Mouse (Mus musculus) Patski (cell line): ENCODE results near the gene Raph1. TPM values are rescaled to one million over a fixed set of nuclear protein-coding genes. Genes with fewer than 3 reads are reported as not detected.

Experiments
- ATAC-seq: fragments of 100-300 bp; one replicate; pipeline ENCODE4 v1.8.0; 2021
- CTCF ChIA-PET: fragments of 350-600 bp; sonication (Branson Sonifier 250); formaldehyde crosslinking; loops from one replicate; lab custom pipeline; 2022; ENCODE audit warnings: inconsistent platforms; lab: Charles Lee
- POLR2A ChIA-PET: fragments of 350-600 bp; sonication (Branson Sonifier 250); formaldehyde crosslinking; loops from one replicate; lab custom pipeline; 2022; ENCODE audit warnings: antibody characterized with exemption, inconsistent platforms; lab: Charles Lee
- DNase-seq: peaks from one replicate; pipeline ENCODE4 v3.0.0-alpha.2; 2011; ENCODE audit warnings: low read depth, low spot score
- H3K27me3 ChIP-seq: fragments of 371-371 bp; one replicate; pipeline ENCODE4 v1.5.1; 2021
- CTCF ChIP-seq: fragments of 100-300 bp; IDR thresholded peaks from one replicate; pipeline ENCODE4 v1.5.1; 2021
- in situ Hi-C: fragments of 300-500 bp; cut with MboI; formaldehyde crosslinking; loops from 3 replicates; pipeline ENCODE4 v1.11.1; 2018; ENCODE audit warnings: low pct_unique_long_range_greater_than_20kb, mixed read lengths
- polyA plus RNA-seq: library from polyadenylated mRNA; unstranded; gene quantifications from one replicate; pipeline ENCODE4 v1.2.3, GENCODE M21; 2021

Gene Raph1
- polyA plus RNA-seq, 1 experiment from 2014 or later = 8.5 TPM

- POLR2A ChIA-PET = no interaction called here
- TF ChIP-seq CTCF = no peak
- in situ Hi-C loops = no loop called here
- DNase-seq (no peak), ATAC-seq (no peak)
- CTCF ChIA-PET = no interaction called here
- H3K27me3 ChIP-seq = peaks cover 10% of the 10 kb centered on the region
These were observed 29.7 kb upstream of the Raph1 start for GRCm38 (mm10) chr1:60596386-60597320.

- ChIA-PET CTCF (no interaction called here), POLR2A (no interaction called here)
- DNase-seq (no peak), ATAC-seq (no peak)
- no peak for TF ChIP-seq CTCF
- in situ Hi-C loops = no loop called here
- peaks cover 10% of the 10 kb centered on the region for H3K27me3 ChIP-seq
These were observed 26.2 kb upstream of the Raph1 start for GRCm38 (mm10) chr1:60593101-60593500.

- peaks cover 5% of the 10 kb centered on the region for H3K27me3 ChIP-seq
- ATAC-seq (no peak), DNase-seq (no peak)
- TF ChIP-seq CTCF = no peak
- ChIA-PET POLR2A (interaction anchor here (1.1 kb wide), 1 partner anchor 13 kb away, joined by 4 read pairs; no protein-coding TSS in a partner anchor), CTCF (interaction anchor here (1.4 kb wide), 1 partner anchor 12 kb away, joined by 5 read pairs; no protein-coding TSS in a partner anchor)
- in situ Hi-C loops = no loop called here
These were observed 22.2 kb upstream of the Raph1 start for GRCm38 (mm10) chr1:60588887-60589629.

- in situ Hi-C loops = no loop called here
- ATAC-seq (no peak), DNase-seq (no peak)
- POLR2A ChIA-PET = no interaction called here
- TF ChIP-seq CTCF = no peak
- CTCF ChIA-PET = interaction anchor here (1.4 kb wide), 1 partner anchor 9 kb away, joined by 3 read pairs; no protein-coding TSS in a partner anchor
- peaks cover 9% of the 10 kb centered on the region for H3K27me3 ChIP-seq
These were observed 14.1 kb upstream of the Raph1 start for GRCm38 (mm10) chr1:60580990-60581389.

GRCm38 (mm10) chr1:60579886-60580285 is 13.0 kb upstream of the Raph1 start:
- TF ChIP-seq CTCF = no peak
- in situ Hi-C loops = no loop called here
- peaks cover 9% of the 10 kb centered on the region for H3K27me3 ChIP-seq
- ATAC-seq (no peak), DNase-seq (no peak)
- ChIA-PET POLR2A (no interaction called here), CTCF (no interaction called here)

- ChIA-PET CTCF (no interaction called here), POLR2A (no interaction called here)
- in situ Hi-C loops = loop anchor here (25.0 kb wide), 1 partner anchor 290 kb away; no protein-coding TSS in a partner anchor
- H3K27me3 ChIP-seq = no peaks in the 10 kb centered on the region
- peak; percentile 31 for ATAC-seq
- TF ChIP-seq CTCF = no peak
- no peak for DNase-seq
These were observed 5.8 kb upstream of the Raph1 start for GRCm38 (mm10) chr1:60572699-60573098.

- CTCF ChIA-PET = interaction anchor here (1.2 kb wide), 1 partner anchor 35 kb away, joined by 3 read pairs; no protein-coding TSS in a partner anchor
- DNase-seq (no peak), ATAC-seq (no peak)
- no peaks in the 10 kb centered on the region for H3K27me3 ChIP-seq
- no peak for TF ChIP-seq CTCF
- POLR2A ChIA-PET = interaction anchor here (0.5 kb wide), 1 partner anchor 208 kb away, joined by 4 read pairs; no protein-coding TSS in a partner anchor
- in situ Hi-C loops = loop anchor here (25.0 kb wide), 1 partner anchor 293 kb away; no protein-coding TSS in a partner anchor
These were observed 2.8 kb upstream of the Raph1 start for GRCm38 (mm10) chr1:60569741-60570140.

GRCm38 (mm10) chr1:60569210-60569609 is 2.3 kb upstream of the Raph1 start:
- CTCF ChIA-PET = interaction anchor here (1.2 kb wide), 1 partner anchor 35 kb away, joined by 3 read pairs; no protein-coding TSS in a partner anchor
- in situ Hi-C loops = loop anchor here (25.0 kb wide), 1 partner anchor 293 kb away; no protein-coding TSS in a partner anchor
- POLR2A ChIA-PET = no interaction called here
- ATAC-seq (no peak), DNase-seq (no peak)
- TF ChIP-seq CTCF = no peak
- H3K27me3 ChIP-seq = no peaks in the 10 kb centered on the region

- TF ChIP-seq CTCF = no peak
- CTCF ChIA-PET = no interaction called here
- DNase-seq (no peak), ATAC-seq (no peak)
- no peaks in the 10 kb centered on the region for H3K27me3 ChIP-seq
- POLR2A ChIA-PET = no interaction called here
- in situ Hi-C loops = loop anchor here (25.0 kb wide), 1 partner anchor 295 kb away; no protein-coding TSS in a partner anchor
These were observed 417 bp upstream of the Raph1 start for GRCm38 (mm10) chr1:60567321-60567720.
